Mouse (Mus musculus): ENCODE results near the gene Itgb5.

- TF ChIP-seq CTCF (IDR thresholded peaks at IDR 0.05 in 2 of 3, conservative IDR thresholded peaks at IDR 0.05 in 1 of 3; ENCODE audit: control insufficient read depth in 1 of 3, insufficient read depth in 1 of 3, low read depth in 2 of 3, low read length in 3 of 3, poor library complexity in 1 of 3, severe bottlenecking in 1 of 3) (no peak), POLR2A (IDR thresholded peaks at IDR 0.05; ENCODE audit: control insufficient read depth in 1 of 2, insufficient read depth in 1 of 2, low read depth in 1 of 2, low read length in 2 of 2, poor library complexity in 1 of 2) (no peak)
Measured at GRCm38 (mm10) chr16:33930785-33931184, 101.3 kb downstream of the Itgb5 start.
